Mouse (Mus musculus): Measurements from ENCODE around the gene Snrnp25. TPM values are rescaled to one million over a fixed set of nuclear protein-coding genes. Genes with fewer than 3 reads are reported as not detected.
A peak's percentile ranks its signal among the peaks of the same experiment; 100 is the strongest.

Snrnp25 gene
- polyA plus RNA-seq, 1 experiment = 78.7 TPM

DNA sequence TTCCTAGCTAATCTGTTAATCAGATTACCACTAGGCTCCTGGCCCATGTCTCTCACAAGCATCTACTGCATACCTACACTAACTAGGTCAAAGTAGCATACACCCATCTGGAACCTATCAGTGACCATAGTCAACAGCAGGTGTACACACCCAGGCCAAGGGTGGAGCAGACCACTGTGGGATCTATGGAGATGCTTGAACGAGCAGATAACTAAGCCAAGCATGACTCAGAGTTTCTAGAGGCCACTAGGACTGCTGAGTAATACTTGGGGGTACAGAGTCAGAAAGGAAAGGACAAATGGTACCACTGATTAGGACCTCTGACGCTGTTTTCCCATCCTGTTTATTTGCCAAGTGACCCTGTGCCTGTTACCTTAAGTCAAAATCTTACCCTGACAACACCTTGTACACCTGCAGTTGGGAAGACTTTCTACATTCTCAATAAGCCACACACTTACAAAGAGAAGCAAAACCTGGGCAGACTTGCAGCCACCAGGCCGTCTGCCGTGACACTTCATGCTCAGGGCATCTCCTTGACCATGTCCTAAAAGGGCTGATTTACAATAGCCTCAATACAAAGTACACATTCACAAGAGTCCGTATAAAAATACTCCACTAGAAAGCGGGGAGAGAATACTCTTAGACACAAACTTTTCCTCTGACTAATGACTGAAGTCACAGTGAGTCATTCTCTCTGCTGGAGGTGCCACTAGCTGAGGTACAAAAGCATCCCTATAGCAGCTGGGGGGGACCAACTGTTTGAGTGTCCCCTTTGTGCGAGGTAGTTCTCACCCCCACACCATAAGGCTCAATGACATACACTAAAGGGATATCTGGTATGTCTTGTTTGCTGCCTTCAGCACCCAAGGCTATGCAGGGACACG lies 45.9 kb downstream of the Snrnp25 start:
- H3K4me3 ChIP-seq (replicated peaks) = peak overlapping the region; percentile 31
- H3K4me1 ChIP-seq = peaks cover 95% of the 10 kb centered on the region
- no peak for TF ChIP-seq GATA1 (IDR thresholded peaks at IDR 0.05; ENCODE audit: borderline replicate concordance, low read length)
- TF ChIP-seq FLI1 (IDR thresholded peaks at IDR 0.05; ENCODE audit: low read length) = no peak
- H3K27me3 ChIP-seq (replicated peaks) = peaks cover 14% of the 10 kb centered on the region
- H3K9me3 ChIP-seq = no peaks in the 10 kb centered on the region
- H3K36me3 ChIP-seq (replicated peaks; ENCODE audit: low read length) = peaks cover 98% of the 10 kb centered on the region

DNA sequence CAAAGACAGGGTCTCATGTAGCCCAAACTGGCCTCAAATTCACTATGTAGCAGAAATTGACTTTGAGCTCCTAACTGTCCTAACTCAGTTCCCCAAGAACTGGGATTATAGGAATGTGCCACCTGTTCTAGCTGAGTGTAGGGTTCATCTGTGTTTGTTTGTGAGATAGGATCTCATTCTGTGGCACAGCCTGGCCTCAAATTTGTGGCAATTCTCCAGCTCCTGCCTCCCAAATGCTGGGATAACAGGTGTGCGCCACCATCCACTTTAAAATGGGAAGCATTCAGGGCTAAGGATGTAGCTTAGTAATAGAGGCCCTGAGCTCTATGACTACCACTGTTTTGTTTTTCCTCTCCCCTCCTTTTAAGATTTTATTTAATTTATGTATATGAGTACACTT lies 47.9 kb downstream of the Snrnp25 start:
- Histone ChIP-seq H3K4me1 (peaks cover 83% of the 10 kb centered on the region), H3K4me3 (replicated peaks) (no peak overlapping the region)

DNA sequence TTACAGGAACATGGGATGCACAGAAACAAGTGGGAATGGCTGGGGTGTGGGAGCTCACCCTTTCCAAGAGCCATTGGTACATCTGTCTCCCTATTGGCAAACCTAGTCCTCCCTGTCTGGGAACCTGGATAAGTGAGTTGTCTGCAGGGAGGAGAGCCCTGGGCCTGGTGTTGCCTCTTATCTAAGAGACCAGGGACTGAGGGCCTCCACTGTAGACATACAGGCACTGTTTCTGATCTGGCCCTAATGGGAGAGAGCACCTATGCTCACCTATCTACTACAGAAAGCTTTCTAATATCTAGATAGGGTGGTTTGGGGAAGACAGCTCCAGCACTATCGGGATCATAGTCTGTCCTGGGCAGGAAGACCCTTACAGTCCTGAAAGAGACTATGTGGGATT lies 50.9 kb downstream of the Snrnp25 start:
- Histone ChIP-seq H3K4me1 (peaks cover 60% of the 10 kb centered on the region), H3K27me3 (replicated peaks) (peaks cover 43% of the 10 kb centered on the region), H3K36me3 (replicated peaks; ENCODE audit: low read length) (peaks cover 91% of the 10 kb centered on the region), H3K9me3 (no peaks in the 10 kb centered on the region), H3K4me3 (replicated peaks) (no peak overlapping the region)
- TF ChIP-seq FLI1 (IDR thresholded peaks at IDR 0.05; ENCODE audit: low read length) (no peak), GATA1 (IDR thresholded peaks at IDR 0.05; ENCODE audit: borderline replicate concordance, low read length) (no peak)

More for the DNA sequence above, 47.9 kb downstream of the Snrnp25 start:
- H3K36me3 ChIP-seq (replicated peaks; ENCODE audit: low read length) = peaks cover 94% of the 10 kb centered on the region
- H3K27me3 ChIP-seq (replicated peaks) = peaks cover 23% of the 10 kb centered on the region
- H3K9me3 ChIP-seq = no peaks in the 10 kb centered on the region
- TF ChIP-seq FLI1 (IDR thresholded peaks at IDR 0.05; ENCODE audit: low read length) = no peak
- no peak for TF ChIP-seq GATA1 (IDR thresholded peaks at IDR 0.05; ENCODE audit: borderline replicate concordance, low read length)

DNA sequence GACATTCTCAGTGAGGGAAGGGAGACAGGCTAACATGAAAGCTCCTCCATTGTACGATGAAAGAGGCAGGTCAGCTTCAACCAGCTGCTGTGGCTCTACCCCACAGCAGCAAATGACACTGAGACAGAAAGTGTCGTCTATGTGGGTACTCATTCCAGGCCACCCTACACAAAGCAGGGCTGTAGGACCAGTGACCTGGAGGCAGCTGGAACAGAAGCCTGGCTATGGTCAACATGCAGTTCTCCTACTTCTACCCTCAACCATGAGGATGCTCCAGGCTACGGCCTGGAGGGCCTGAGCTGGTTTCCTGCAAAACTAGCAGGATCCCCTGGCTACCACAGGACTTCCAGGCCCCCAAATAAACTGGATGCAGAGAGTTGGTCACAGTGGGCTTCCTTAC lies 51.4 kb downstream of the Snrnp25 start:
- Histone ChIP-seq H3K4me1 (peaks cover 57% of the 10 kb centered on the region), H3K9me3 (no peaks in the 10 kb centered on the region), H3K36me3 (replicated peaks; ENCODE audit: low read length) (peaks cover 90% of the 10 kb centered on the region)

More for the DNA sequence above, 51.4 kb downstream of the Snrnp25 start:
- peaks cover 45% of the 10 kb centered on the region for H3K27me3 ChIP-seq (replicated peaks)
- TF ChIP-seq GATA1 (IDR thresholded peaks at IDR 0.05; ENCODE audit: borderline replicate concordance, low read length) = no peak
- TF ChIP-seq FLI1 (IDR thresholded peaks at IDR 0.05; ENCODE audit: low read length) = no peak
- no peak overlapping the region for H3K4me3 ChIP-seq (replicated peaks)

Other genes starting within 250 kb of the Snrnp25 start
- gene 4930524B15Rik, start 239.8 kb upstream of the Snrnp25 start, polyA plus RNA-seq (2012; ENCODE audit: insufficient read depth, low replicate concordance) = 0.17 TPM in 1 of 2 replicates, not detected in the other
- gene Nsg2, start 205.0 kb upstream of the Snrnp25 start, polyA plus RNA-seq (2012; ENCODE audit: insufficient read depth, low replicate concordance) = 12.5 TPM in 1 of 2 replicates, not detected in the other
- not detected in 2 replicates for gene Il9r, start 5.1 kb upstream of the Snrnp25 start, polyA plus RNA-seq (2012; ENCODE audit: insufficient read depth, low replicate concordance)
- gene Rhbdf1, start 16.9 kb downstream of the Snrnp25 start, polyA plus RNA-seq (2012; ENCODE audit: insufficient read depth, low replicate concordance) = 16.1 and 37.2 TPM in 2 replicates
- 3.6 and 8.8 TPM in 2 replicates for gene Mpg, start 21.1 kb downstream of the Snrnp25 start, polyA plus RNA-seq (2012; ENCODE audit: insufficient read depth, low replicate concordance)
- gene Nprl3, start 62.3 kb downstream of the Snrnp25 start, polyA plus RNA-seq (2012; ENCODE audit: insufficient read depth, low replicate concordance) = 14.4 and 52.1 TPM in 2 replicates
- gene Hba-x, start 71.0 kb downstream of the Snrnp25 start, polyA plus RNA-seq (2012; ENCODE audit: insufficient read depth, low replicate concordance) = not detected in 2 replicates
- gene Hba-a1, start 78.1 kb downstream of the Snrnp25 start, polyA plus RNA-seq (2012; ENCODE audit: insufficient read depth, low replicate concordance) = 5,345 and 12,498 TPM in 2 replicates
- gene Hbq1b, start 81.5 kb downstream of the Snrnp25 start, polyA plus RNA-seq (2012; ENCODE audit: insufficient read depth, low replicate concordance) = 2.9 TPM in 1 of 2 replicates, not detected in the other
- gene Hba-a2, start 91.1 kb downstream of the Snrnp25 start, polyA plus RNA-seq (2012; ENCODE audit: insufficient read depth, low replicate concordance) = 578 and 1,883 TPM in 2 replicates
- not detected in 2 replicates for gene Hbq1a, start 94.7 kb downstream of the Snrnp25 start, polyA plus RNA-seq (2012; ENCODE audit: insufficient read depth, low replicate concordance)
- gene Sh3pxd2b, start 142.4 kb downstream of the Snrnp25 start, polyA plus RNA-seq (2012; ENCODE audit: insufficient read depth, low replicate concordance) = 1.3 and 2.1 TPM in 2 replicates
- 0.96 TPM in 1 of 2 replicates, not detected in the other for gene Ubtd2, start 250.0 kb downstream of the Snrnp25 start, polyA plus RNA-seq (2012; ENCODE audit: insufficient read depth, low replicate concordance)

All from megakaryocyte, embryonic 14.5 days (primary cell).